Mouse (Mus musculus): Measurements from ENCODE around the gene Tut1.
"Not testable (repeated sequence)": the region's sequence is repeated elsewhere in the genome, so short reads cannot be mapped to it uniquely, and the experiment has no call there.

Tut1 gene

GRCm38 (mm10) chr19:8942276-8942964, 11.2 kb upstream of the Tut1 start:
- no peak for DNase-seq (ENCODE audit: low spot score)

- DNase-seq (ENCODE audit: low spot score) = no peak
Measured at GRCm38 (mm10) chr19:8943047-8943446, 10.6 kb upstream of the Tut1 start.

- DNase-seq (ENCODE audit: low spot score) = no peak
Measured at GRCm38 (mm10) chr19:8944062-8944461, 9.6 kb upstream of the Tut1 start.

- DNase-seq (ENCODE audit: low spot score) = peak; percentile 57
Measured at GRCm38 (mm10) chr19:8944750-8945149, 8.9 kb upstream of the Tut1 start.

- no peak for DNase-seq (ENCODE audit: low spot score)
Measured at GRCm38 (mm10) chr19:8945251-8945650, 8.4 kb upstream of the Tut1 start.

- DNase-seq (ENCODE audit: low spot score) = no peak
Measured at GRCm38 (mm10) chr19:8946929-8947328, 6.7 kb upstream of the Tut1 start.

GRCm38 (mm10) chr19:8950190-8950589, 3.5 kb upstream of the Tut1 start:
- DNase-seq (ENCODE audit: low spot score) = no peak

- no peak for DNase-seq (ENCODE audit: low spot score)
Measured at GRCm38 (mm10) chr19:8952241-8952640, 1.4 kb upstream of the Tut1 start.

GRCm38 (mm10) chr19:8954171-8954570, 524 bp downstream of the Tut1 start:
- no peak for DNase-seq (ENCODE audit: low spot score)

- DNase-seq (ENCODE audit: low spot score) = no peak
Measured at GRCm38 (mm10) chr19:8962256-8962655, 8.6 kb downstream of the Tut1 start.

GRCm38 (mm10) chr19:8965075-8965474, 11.4 kb downstream of the Tut1 start:
- DNase-seq (ENCODE audit: low spot score) = no peak

GRCm38 (mm10) chr19:8965771-8966170, 12.1 kb downstream of the Tut1 start:
- DNase-seq (ENCODE audit: low spot score) = no peak

GRCm38 (mm10) chr19:8966198-8966589, 12.5 kb downstream of the Tut1 start:
- DNase-seq (ENCODE audit: low spot score) = no peak

- DNase-seq (ENCODE audit: low spot score) = peak; percentile 95
Measured at GRCm38 (mm10) chr19:8966590-8967372, 13.1 kb downstream of the Tut1 start, which contains the start of gene Eef1g. TSS of gene Eef1g (plus strand) at chr19:8967041.

GRCm38 (mm10) chr19:8967373-8967743, 13.7 kb downstream of the Tut1 start:
- DNase-seq (ENCODE audit: low spot score) = no peak

- no peak for DNase-seq (ENCODE audit: low spot score)
Measured at GRCm38 (mm10) chr19:8967893-8968292, 14.2 kb downstream of the Tut1 start.

GRCm38 (mm10) chr19:8972491-8972890, 18.8 kb downstream of the Tut1 start:
- DNase-seq (ENCODE audit: low spot score) = not testable (repeated sequence)

GRCm38 (mm10) chr19:8974638-8975037, 21.0 kb downstream of the Tut1 start:
- DNase-seq (ENCODE audit: low spot score) = no peak

GRCm38 (mm10) chr19:8975491-8975890, 21.8 kb downstream of the Tut1 start:
- no peak for DNase-seq (ENCODE audit: low spot score)

GRCm38 (mm10) chr19:8976535-8976934, 22.9 kb downstream of the Tut1 start:
- DNase-seq (ENCODE audit: low spot score) = no peak

- no peak for DNase-seq (ENCODE audit: low spot score)
Measured at GRCm38 (mm10) chr19:8980771-8981170, 27.1 kb downstream of the Tut1 start.

- DNase-seq (ENCODE audit: low spot score) = no peak
Measured at GRCm38 (mm10) chr19:8981450-8982168, 28.0 kb downstream of the Tut1 start.

Measured in urinary bladder, postnatal 10 days (tissue).